Mouse (Mus musculus) heart, adult 9 months (tissue): ENCODE data around the gene Col4a3.

Experiments
- DNase-seq, 2 experiments: peaks; one replicate each; pipeline ENCODE4 v3.0.0; 2022; ENCODE audit warnings: low spot score in 2 of 2

The Col4a3 gene

DNA sequence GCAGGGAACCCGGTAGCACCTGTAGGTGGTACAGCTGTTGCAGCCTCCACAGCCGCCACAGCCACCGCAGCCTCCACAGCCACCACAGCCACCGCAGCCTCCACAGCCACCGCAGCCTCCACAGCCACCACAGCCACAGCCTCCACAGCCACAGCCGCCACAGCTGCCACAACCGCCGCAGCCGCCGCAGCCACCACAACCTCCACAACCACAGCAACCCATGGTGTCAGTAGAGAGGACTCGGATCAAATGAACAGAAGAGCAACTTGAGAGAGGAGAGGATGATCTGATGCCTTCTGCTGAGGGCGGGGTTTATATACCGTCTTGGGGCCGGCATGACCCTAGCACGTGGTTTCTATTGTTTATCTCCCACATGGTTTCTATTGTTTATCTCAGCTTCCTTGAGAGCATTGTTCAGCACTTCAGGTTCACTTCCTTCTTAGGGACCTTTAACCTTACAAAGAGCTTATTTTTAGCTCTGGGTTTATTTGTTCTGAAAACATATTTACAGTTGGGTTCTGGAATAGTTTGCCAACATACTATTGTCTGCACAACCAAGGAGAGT is 184.4 kb downstream of the Col4a3 start, which contains the start of gene Gm47791:
Gm47791 (minus strand) TSS at position 222 of the 565 bp plus-strand sequence.
- DNase-seq: no peak
